Mouse (Mus musculus) CD4-positive, CD25-positive, alpha-beta regulatory T cell, adult 2 months (primary cell): Measurements from ENCODE around the gene Parp14.

Experiments used
- DNase-seq: peaks from one replicate; pipeline ENCODE4 v3.0.0-alpha.2; 2012; ENCODE audit warnings: low read depth, low spot score

Parp14 gene

GRCm38 (mm10) chr16:35870581-35871047, 730 bp downstream of the Parp14 start:
- DNase-seq, result peak; percentile 31

GRCm38 (mm10) chr16:35869656-35870055, 1.7 kb downstream of the Parp14 start:
- peak; percentile 20 for DNase-seq

- peak; percentile 74 for DNase-seq
These were observed 2.2 kb downstream of the Parp14 start for GRCm38 (mm10) chr16:35869126-35869525.

GRCm38 (mm10) chr16:35867726-35868125, 3.6 kb downstream of the Parp14 start:
- DNase-seq, result no peak

GRCm38 (mm10) chr16:35862057-35862456, 9.3 kb downstream of the Parp14 start:
- peak; percentile 55 for DNase-seq

GRCm38 (mm10) chr16:35860236-35860635, 11.1 kb downstream of the Parp14 start:
- DNase-seq, result no peak

GRCm38 (mm10) chr16:35856766-35857165, 14.6 kb downstream of the Parp14 start:
- no peak for DNase-seq

- DNase-seq, result no peak
These were observed 15.5 kb downstream of the Parp14 start for GRCm38 (mm10) chr16:35855846-35856245.

- DNase-seq, result no peak
These were observed 24.2 kb downstream of the Parp14 start for GRCm38 (mm10) chr16:35847138-35847537.

GRCm38 (mm10) chr16:35839680-35840079, 31.7 kb downstream of the Parp14 start:
- DNase-seq, result peak; percentile 71

GRCm38 (mm10) chr16:35834653-35835052, 36.7 kb downstream of the Parp14 start:
- no peak for DNase-seq

GRCm38 (mm10) chr16:35832926-35833325, 38.4 kb downstream of the Parp14 start:
- no peak for DNase-seq

GRCm38 (mm10) chr16:35829999-35830398, 41.3 kb downstream of the Parp14 start:
- DNase-seq, result no peak

GRCm38 (mm10) chr16:35817255-35818089, 53.9 kb downstream of the Parp14 start:
- DNase-seq, result peak; percentile 86

- no peak for DNase-seq
These were observed 58.2 kb downstream of the Parp14 start for GRCm38 (mm10) chr16:35813119-35813518.

- no peak for DNase-seq
These were observed 62.5 kb downstream of the Parp14 start for GRCm38 (mm10) chr16:35808838-35809237.

GRCm38 (mm10) chr16:35807663-35807992, 63.7 kb downstream of the Parp14 start:
- no peak for DNase-seq

GRCm38 (mm10) chr16:35806973-35807662, 64.2 kb downstream of the Parp14 start:
- DNase-seq, result no peak

GRCm38 (mm10) chr16:35803723-35804122, 67.6 kb downstream of the Parp14 start:
- no peak for DNase-seq

- no peak for DNase-seq
These were observed 69.2 kb downstream of the Parp14 start for GRCm38 (mm10) chr16:35802163-35802562.

- DNase-seq, result peak; percentile 31
These were observed 79.3 kb downstream of the Parp14 start for GRCm38 (mm10) chr16:35791962-35792521.

GRCm38 (mm10) chr16:35788330-35788729, 83.0 kb downstream of the Parp14 start:
- DNase-seq, result no peak
